Mouse (Mus musculus): ENCODE data around the gene Unc45a. TPM values are rescaled to one million over a fixed set of nuclear protein-coding genes. Genes with fewer than 3 reads are reported as not detected.

The Unc45a gene
- 28.8 and 30.4 TPM in 2 replicates for polyA plus RNA-seq (2014; fragmentation: Nextera tagmentation; extraction: Ambion mirVana)

DNA sequence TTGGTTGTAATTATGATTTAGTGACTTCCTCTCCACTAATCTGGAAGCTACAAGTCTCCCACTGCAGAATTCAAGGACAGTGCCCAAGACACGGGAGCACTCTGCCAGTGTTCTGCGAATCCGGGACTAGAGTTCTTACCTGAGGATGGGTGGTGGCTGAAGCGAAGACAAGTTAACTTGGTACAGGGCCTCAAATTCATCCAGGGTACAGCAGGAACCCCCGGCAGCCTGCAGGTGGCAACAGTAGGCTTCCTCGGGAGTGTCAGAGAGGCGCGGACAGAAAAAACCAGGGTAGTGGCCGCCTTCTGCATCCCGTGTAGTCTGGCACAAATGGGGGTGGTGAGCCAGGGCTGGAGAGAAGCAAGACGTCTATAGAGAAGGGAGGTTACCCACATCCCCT, at the start of gene Unc45a:
TSS of gene Unc45a (minus strand) at position 213 of the 400 bp plus-strand sequence.
- H3K9me3 ChIP-seq (ENCODE audit: control insufficient read depth, low read length): no peaks in the 10 kb centered on the region
- H3K4me2 ChIP-seq: peak within 1 kb of the TSS; percentile 83
- H3K27ac ChIP-seq (ENCODE audit: low read depth, low read length): peak within 1 kb of the TSS; percentile 60; the same call in 1 of the 2 replicates
- peak within 1 kb of the TSS; percentile 75 for H3K9ac ChIP-seq (ENCODE audit: low read length)
- ATAC-seq (ENCODE audit: low FRiP score) (peak; percentile 51; the same call in 1 of the 2 replicates), DNase-seq (ENCODE audit: low spot score, missing footprints) (no peak)
- no peaks in the 10 kb centered on the region; the same call in 1 of the 2 replicates for H3K36me3 ChIP-seq (ENCODE audit: control insufficient read depth, insufficient read depth, low read length)
- peaks cover 23% of the 10 kb centered on the region for H3K4me1 ChIP-seq (ENCODE audit: control insufficient read depth, insufficient read depth, low read length)
- WGBS: 2% methylated on average over 10 of the region's 11 CpGs
- H3K4me3 ChIP-seq (ENCODE audit: low read depth, low read length): peak within 1 kb of the TSS; percentile 69
- no peaks in the 10 kb centered on the region; the same call in 1 of the 2 replicates for H3K27me3 ChIP-seq (ENCODE audit: control insufficient read depth, insufficient read depth, low read length)

DNA sequence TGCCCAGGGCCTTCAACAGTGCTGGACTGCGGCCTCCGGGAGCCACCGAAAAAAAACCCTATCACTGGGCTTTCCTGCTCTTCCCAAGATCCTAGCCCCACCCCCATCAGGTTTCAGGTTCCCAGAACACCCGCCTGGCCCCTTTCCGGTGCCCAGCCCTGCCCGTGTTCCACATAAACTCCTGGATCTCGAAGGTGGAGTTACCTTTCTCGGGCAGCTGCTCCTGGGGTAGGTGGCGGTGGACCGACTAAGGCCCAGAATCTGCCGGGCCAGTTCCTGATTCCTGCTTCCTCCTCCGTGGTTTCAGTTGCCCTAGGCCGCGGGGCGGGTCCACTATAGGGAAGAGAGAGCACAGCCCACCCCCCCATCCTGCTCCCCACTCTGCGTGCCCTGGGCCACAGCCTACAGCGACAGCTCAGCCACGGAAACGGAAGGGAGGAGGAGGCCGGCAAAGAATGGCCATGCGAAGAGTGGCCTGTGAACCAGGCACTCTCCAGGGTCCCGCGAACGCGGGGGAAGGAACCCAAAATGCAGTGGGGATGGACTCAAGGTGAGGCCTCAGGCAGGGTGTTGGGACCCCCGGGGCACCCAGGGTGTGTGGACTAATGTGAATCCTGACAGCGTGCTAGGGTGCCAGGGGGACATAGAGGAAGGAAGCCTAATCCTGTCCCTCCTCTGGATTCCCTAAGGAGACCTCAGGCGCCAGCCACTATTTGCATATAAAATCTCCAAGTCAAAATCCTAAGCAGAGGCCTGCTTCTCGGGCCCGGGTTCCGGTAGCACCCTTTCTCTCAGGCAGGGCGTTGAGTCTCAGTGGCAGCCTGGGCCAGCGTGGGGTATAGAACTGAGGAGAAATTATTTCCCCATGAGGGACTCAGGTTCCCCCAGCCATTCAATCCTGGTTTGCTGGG, 47.1 kb upstream of the Unc45a start, which contains the start of gene Fes:
TSS of gene Fes (minus strand) at position 314 of the 911 bp plus-strand sequence.
- Histone ChIP-seq H3K4me3 (ENCODE audit: low read depth, low read length) (peak within 1 kb of the TSS; percentile 25), H3K4me1 (ENCODE audit: control insufficient read depth, insufficient read depth, low read length) (peaks cover 14% of the 10 kb centered on the region), H3K9me3 (ENCODE audit: control insufficient read depth, low read length) (no peaks in the 10 kb centered on the region), H3K36me3 (ENCODE audit: control insufficient read depth, insufficient read depth, low read length) (no peaks in the 10 kb centered on the region), H3K27ac (ENCODE audit: low read depth, low read length) (peak within 1 kb of the TSS; percentile 20), H3K9ac (ENCODE audit: low read length) (peak within 1 kb of the TSS; percentile 62), H3K27me3 (ENCODE audit: control insufficient read depth, insufficient read depth, low read length) (peaks cover 3% of the 10 kb centered on the region), H3K4me2 (peak within 1 kb of the TSS; percentile 49)
- ATAC-seq (ENCODE audit: low FRiP score): peak; percentile 36
- 7% methylated on average over 33 of the region's 33 CpGs for WGBS
- peak; percentile 95 for DNase-seq (ENCODE audit: low spot score, missing footprints)

DNA sequence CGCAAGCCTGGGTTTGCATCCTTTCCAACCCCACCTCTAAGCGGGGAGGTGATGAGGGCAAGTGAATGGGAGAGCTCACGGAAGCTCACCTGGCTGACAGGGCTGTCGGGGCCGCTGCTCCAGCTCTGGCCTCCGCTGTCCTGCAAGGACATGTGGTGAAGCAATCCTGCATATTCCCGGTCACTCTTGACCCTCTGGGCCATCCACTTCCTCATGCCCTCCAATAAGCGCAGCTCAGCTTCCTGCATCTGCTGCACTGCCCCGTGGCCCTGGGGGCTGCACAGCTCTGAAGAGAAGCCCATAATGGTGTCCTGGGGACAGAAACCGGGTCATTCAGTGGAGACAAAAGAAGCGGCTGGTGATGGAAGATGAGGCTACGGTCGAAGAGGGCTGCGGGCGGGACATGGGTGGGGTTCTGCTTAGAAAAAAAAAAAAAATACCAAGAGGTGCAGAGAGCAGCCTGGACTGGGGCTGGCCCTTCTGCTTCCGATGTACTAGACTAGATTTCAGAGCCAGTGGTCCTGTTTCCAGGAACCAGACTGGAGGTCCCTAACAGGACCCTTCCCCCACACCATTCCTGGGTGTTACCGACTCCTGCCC, 46.3 kb upstream of the Unc45a start:
- Histone ChIP-seq H3K9me3 (ENCODE audit: control insufficient read depth, low read length) (no peaks in the 10 kb centered on the region), H3K36me3 (ENCODE audit: control insufficient read depth, insufficient read depth, low read length) (no peaks in the 10 kb centered on the region), H3K4me3 (ENCODE audit: low read depth, low read length) (peak overlapping the region; percentile 25; the same call in 1 of the 2 replicates), H3K4me2 (peak overlapping the region; percentile 49), H3K9ac (ENCODE audit: low read length) (peak overlapping the region; percentile 62), H3K4me1 (ENCODE audit: control insufficient read depth, insufficient read depth, low read length) (peaks cover 14% of the 10 kb centered on the region), H3K27me3 (ENCODE audit: control insufficient read depth, insufficient read depth, low read length) (peaks cover 3% of the 10 kb centered on the region), H3K27ac (ENCODE audit: low read depth, low read length) (no peak overlapping the region)
- 29% methylated on average over 17 of the region's 17 CpGs for WGBS
- DNase-seq (ENCODE audit: low spot score, missing footprints) (peak; percentile 89), ATAC-seq (ENCODE audit: low FRiP score) (no peak)

DNA sequence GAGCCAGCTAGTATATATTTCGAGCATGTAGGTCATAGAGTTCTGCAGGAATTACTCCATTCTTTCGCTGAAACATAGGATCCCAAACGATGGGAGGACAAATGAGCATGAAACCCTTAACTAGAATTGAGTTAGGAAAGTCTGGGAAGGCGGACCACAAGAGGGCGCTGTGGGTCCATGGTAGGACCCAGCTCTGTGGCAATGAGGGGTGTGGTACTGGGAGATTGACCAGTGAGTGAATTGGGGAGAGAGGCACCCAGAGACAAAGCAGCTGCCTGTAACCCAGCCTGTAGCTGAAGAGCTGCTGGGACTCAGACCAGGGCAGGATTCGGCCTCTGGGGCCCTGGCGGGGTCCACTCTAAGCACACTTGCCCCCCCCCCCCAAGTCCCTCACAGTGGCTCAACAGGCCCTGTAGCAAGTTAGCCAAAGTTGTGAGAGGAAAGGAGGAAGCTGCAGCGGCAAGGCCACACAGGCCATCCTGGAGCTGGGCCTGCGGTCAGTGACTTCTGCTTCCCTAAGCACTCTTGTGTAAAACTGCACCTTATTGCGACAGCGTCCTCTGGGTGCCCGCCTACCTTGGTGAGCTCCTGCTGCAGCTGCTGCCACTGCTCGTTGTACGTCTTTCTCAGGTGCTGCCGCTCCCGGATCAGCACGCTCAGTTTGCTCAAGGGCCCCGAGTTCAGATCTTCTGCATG, 45.6 kb upstream of the Unc45a start:
- Histone ChIP-seq H3K4me3 (ENCODE audit: low read depth, low read length) (0 out of 2 replicates have a peak overlapping the region, but pooled peaks have one; percentile 3), H3K9ac (ENCODE audit: low read length) (peak overlapping the region; percentile 62), H3K9me3 (ENCODE audit: control insufficient read depth, low read length) (no peaks in the 10 kb centered on the region), H3K4me1 (ENCODE audit: control insufficient read depth, insufficient read depth, low read length) (peaks cover 14% of the 10 kb centered on the region), H3K27ac (ENCODE audit: low read depth, low read length) (no peak overlapping the region), H3K27me3 (ENCODE audit: control insufficient read depth, insufficient read depth, low read length) (peaks cover 3% of the 10 kb centered on the region), H3K4me2 (peak overlapping the region; percentile 49), H3K36me3 (ENCODE audit: control insufficient read depth, insufficient read depth, low read length) (no peaks in the 10 kb centered on the region)
- WGBS: 37% methylated on average over 18 of the region's 18 CpGs
- DNase-seq (ENCODE audit: low spot score, missing footprints): peak; percentile 100
- peak; percentile 81 for ATAC-seq (ENCODE audit: low FRiP score)

DNA sequence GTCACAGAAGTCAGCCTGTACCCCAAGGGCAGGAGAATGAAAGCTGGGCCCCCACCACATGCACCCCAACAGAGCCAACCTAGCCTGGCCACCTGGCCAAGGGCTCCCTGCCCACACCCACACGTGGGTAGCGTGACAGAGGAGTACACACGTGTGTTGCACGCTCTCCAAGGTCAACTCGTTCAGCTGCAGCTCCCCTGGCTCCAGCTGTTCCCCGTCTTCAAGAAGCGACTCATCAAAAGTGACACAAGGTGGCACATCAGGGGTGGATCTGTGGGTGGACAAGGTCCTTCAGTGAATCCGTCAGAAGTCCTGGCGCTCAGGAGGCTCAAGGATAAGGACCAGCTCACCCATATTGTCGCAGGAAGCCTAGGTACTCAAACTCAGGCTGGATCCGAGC, 42.1 kb upstream of the Unc45a start:
- H3K4me2 ChIP-seq: no peak overlapping the region
- H3K9me3 ChIP-seq (ENCODE audit: control insufficient read depth, low read length): no peaks in the 10 kb centered on the region
- DNase-seq (ENCODE audit: low spot score, missing footprints) (no peak), ATAC-seq (ENCODE audit: low FRiP score) (no peak)
- no peak overlapping the region for H3K4me3 ChIP-seq (ENCODE audit: low read depth, low read length)
- H3K27ac ChIP-seq (ENCODE audit: low read depth, low read length): no peak overlapping the region
- H3K4me1 ChIP-seq (ENCODE audit: control insufficient read depth, insufficient read depth, low read length): peaks cover 9% of the 10 kb centered on the region
- 77% methylated on average over 11 of the region's 11 CpGs for WGBS
- no peaks in the 10 kb centered on the region for H3K36me3 ChIP-seq (ENCODE audit: control insufficient read depth, insufficient read depth, low read length)
- peaks cover 3% of the 10 kb centered on the region for H3K27me3 ChIP-seq (ENCODE audit: control insufficient read depth, insufficient read depth, low read length)
- no peak overlapping the region for H3K9ac ChIP-seq (ENCODE audit: low read length)

DNA sequence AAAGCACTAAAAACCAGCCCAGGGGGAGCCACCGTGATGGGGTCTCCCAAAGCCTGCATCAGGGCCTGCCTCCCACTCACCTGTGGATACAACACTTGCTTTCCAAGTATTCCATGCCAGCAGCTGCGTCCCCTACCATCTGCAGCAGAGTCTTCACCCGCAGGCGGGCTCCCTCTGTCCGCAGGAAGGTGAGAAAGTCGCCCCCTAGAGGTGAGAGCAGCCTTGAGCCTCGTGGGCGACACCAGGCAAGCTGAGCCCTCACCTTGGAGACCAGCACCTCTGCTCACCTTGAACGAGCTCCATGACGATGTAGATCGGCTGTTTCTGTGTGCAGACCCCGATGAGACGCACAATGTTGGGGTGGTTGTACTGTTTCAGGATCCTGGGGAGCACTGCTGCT, 38.7 kb upstream of the Unc45a start:
- H3K4me1 ChIP-seq (ENCODE audit: control insufficient read depth, insufficient read depth, low read length): no peaks in the 10 kb centered on the region
- no peak overlapping the region for H3K4me2 ChIP-seq
- H3K9me3 ChIP-seq (ENCODE audit: control insufficient read depth, low read length): no peaks in the 10 kb centered on the region
- no peaks in the 10 kb centered on the region for H3K27me3 ChIP-seq (ENCODE audit: control insufficient read depth, insufficient read depth, low read length)
- WGBS: 60% methylated on average over 13 of the region's 13 CpGs
- H3K4me3 ChIP-seq (ENCODE audit: low read depth, low read length): no peak overlapping the region
- ATAC-seq (ENCODE audit: low FRiP score): no peak
- no peak overlapping the region for H3K9ac ChIP-seq (ENCODE audit: low read length)
- no peak overlapping the region for H3K27ac ChIP-seq (ENCODE audit: low read depth, low read length)
- no peaks in the 10 kb centered on the region for H3K36me3 ChIP-seq (ENCODE audit: control insufficient read depth, insufficient read depth, low read length)
- no peak for DNase-seq (ENCODE audit: low spot score, missing footprints)

DNA sequence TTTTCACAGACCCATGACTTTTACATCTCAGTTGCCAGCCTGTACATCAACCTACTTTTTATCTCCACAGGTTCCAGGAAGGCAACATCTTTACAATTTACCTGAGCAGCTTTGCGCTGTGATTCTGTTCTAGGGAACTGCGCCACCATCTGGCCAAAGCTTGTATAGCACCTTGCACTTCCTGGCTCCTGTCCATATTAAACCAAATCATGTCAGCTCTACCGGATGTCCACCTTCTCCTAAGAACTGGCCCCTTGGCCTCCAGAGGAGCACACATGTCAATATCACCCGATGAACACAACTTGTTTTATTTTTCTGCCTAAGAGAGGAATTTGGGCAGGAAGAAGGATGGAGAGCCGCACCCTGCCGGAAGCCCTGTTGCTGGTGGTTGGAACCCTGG, 36.7 kb upstream of the Unc45a start:
- no peak overlapping the region for H3K4me3 ChIP-seq (ENCODE audit: low read depth, low read length)
- ATAC-seq (ENCODE audit: low FRiP score) (no peak), DNase-seq (ENCODE audit: low spot score, missing footprints) (peak; percentile 97)
- H3K27ac ChIP-seq (ENCODE audit: low read depth, low read length): no peak overlapping the region
- H3K9me3 ChIP-seq (ENCODE audit: control insufficient read depth, low read length): no peaks in the 10 kb centered on the region
- H3K9ac ChIP-seq (ENCODE audit: low read length): no peak overlapping the region
- WGBS: 33% methylated on average over 6 of the region's 6 CpGs
- no peaks in the 10 kb centered on the region for H3K27me3 ChIP-seq (ENCODE audit: control insufficient read depth, insufficient read depth, low read length)
- no peak overlapping the region for H3K4me2 ChIP-seq
- no peaks in the 10 kb centered on the region for H3K36me3 ChIP-seq (ENCODE audit: control insufficient read depth, insufficient read depth, low read length)
- no peaks in the 10 kb centered on the region for H3K4me1 ChIP-seq (ENCODE audit: control insufficient read depth, insufficient read depth, low read length)

DNA sequence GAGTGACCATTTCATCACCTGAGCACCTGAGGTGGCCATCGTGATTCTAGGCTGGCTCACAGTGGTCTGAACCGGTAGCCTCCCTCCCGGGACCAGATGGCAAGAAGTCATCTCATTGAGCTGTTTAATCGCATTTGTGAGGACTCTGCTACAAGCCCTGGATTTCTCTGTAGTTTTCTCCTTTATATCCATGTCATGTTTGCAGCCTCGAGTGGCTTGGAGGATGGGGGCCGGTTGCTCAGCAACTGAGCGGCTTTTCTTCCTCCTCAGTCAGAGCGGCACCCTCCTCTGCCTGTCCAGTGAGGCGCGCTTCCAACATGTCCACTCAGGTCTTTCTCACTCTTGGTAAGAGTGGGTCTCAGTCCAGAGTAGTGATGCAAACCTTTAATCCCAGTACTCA, 35.4 kb upstream of the Unc45a start:
- Histone ChIP-seq H3K4me3 (ENCODE audit: low read depth, low read length) (no peak overlapping the region), H3K27ac (ENCODE audit: low read depth, low read length) (no peak overlapping the region), H3K27me3 (ENCODE audit: control insufficient read depth, insufficient read depth, low read length) (no peaks in the 10 kb centered on the region), H3K4me1 (ENCODE audit: control insufficient read depth, insufficient read depth, low read length) (no peaks in the 10 kb centered on the region), H3K9ac (ENCODE audit: low read length) (no peak overlapping the region), H3K4me2 (no peak overlapping the region), H3K36me3 (ENCODE audit: control insufficient read depth, insufficient read depth, low read length) (no peaks in the 10 kb centered on the region), H3K9me3 (ENCODE audit: control insufficient read depth, low read length) (no peaks in the 10 kb centered on the region)
- ATAC-seq (ENCODE audit: low FRiP score): no peak
- DNase-seq (ENCODE audit: low spot score, missing footprints): no peak
- 72% methylated on average over 10 of the region's 10 CpGs for WGBS

Measured in midbrain, embryonic 11.5 days (tissue).